Mouse (Mus musculus): ENCODE measurements around the gene Ttc28. TPM values are rescaled to one million over a fixed set of nuclear protein-coding genes. Genes with fewer than 3 reads are reported as not detected.

Gene Ttc28
- total and polyA plus RNA-seq, 3 experiments, result 1.1 to 1.8 TPM; not detected in 1

DNA sequence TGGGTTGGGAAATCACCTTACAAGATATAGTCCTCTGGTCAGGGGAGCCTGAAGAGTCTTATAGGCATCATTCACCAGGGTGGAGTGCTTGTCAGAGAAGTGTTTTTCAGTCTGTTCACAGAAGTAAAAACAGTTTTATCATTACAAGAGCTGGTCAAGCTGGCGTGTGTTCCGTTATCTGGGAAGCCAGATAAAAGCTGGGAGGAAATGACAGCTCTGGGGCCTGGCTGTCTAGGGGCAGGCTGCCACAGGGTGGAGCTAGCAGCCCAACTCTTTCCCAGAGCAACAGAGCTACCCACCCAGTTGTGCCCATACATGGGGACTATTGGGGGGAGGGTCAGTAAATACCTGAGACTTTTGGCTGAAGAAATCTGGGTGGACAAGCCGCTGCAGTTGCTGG is 43.6 kb upstream of the Ttc28 start:
- peak overlapping the region; percentile 58 to 82 for H3K4me3 ChIP-seq (ENCODE audit: control insufficient read depth in 1 of 2, insufficient read depth in 1 of 2, low read depth in 2 of 2, low read length in 2 of 2)
- peak overlapping the region; percentile 94 for H3K27ac ChIP-seq (ENCODE audit: control insufficient read depth, low read depth, low read length)
- H3K9ac ChIP-seq (ENCODE audit: control insufficient read depth, low read depth, low read length, poor library complexity, severe bottlenecking), result peak overlapping the region; percentile 73
- DNase-seq (ENCODE audit: low read depth, low spot score), result peak; percentile 95
- no peaks in the 10 kb centered on the region for H3K27me3 ChIP-seq (ENCODE audit: control insufficient read depth in 1 of 2, insufficient read depth in 2 of 2, low read length in 2 of 2)
- H3K79me2 ChIP-seq (ENCODE audit: control insufficient read depth, insufficient read depth, low read length, poor library complexity), result peaks cover 14% of the 10 kb centered on the region
- H3K9me3 ChIP-seq (replicated peaks; ENCODE audit: insufficient read depth, low read length), result no peaks in the 10 kb centered on the region
- H3K36me3 ChIP-seq (ENCODE audit: control insufficient read depth in 1 of 2, insufficient read depth in 2 of 2, low read length in 2 of 2), result peaks cover 0 to 26% of the 10 kb centered on the region in 2 experiments; a peak in 2 of 4 replicates
- peaks cover 6 to 16% of the 10 kb centered on the region in 2 experiments for H3K4me1 ChIP-seq (ENCODE audit: control insufficient read depth in 1 of 2, insufficient read depth in 2 of 2, low read length in 2 of 2)
- TF ChIP-seq CHD1 (IDR thresholded peaks at IDR 0.05; ENCODE audit: low read depth, low read length) (no peak), MYC (IDR thresholded peaks at IDR 0.05; ENCODE audit: low read depth, low read length) (peak; percentile 53; the same call in 1 of the 2 replicates), MAFK (IDR thresholded peaks at IDR 0.05; ENCODE audit: borderline replicate concordance, low read depth, low read length) (peak; percentile 61; the same call in 1 of the 2 replicates), KAT2A (conservative IDR thresholded peaks at IDR 0.05; ENCODE audit: low read depth, low read length) (0 out of 2 replicates have a peak, but pooled peaks have one; percentile 32), MXI1 (IDR thresholded peaks at IDR 0.05; ENCODE audit: low read depth, low read length) (peak; percentile 84), CHD2 (IDR thresholded peaks at IDR 0.05; ENCODE audit: low read length) (peak; percentile 44; the same call in 1 of the 2 replicates), MAX (IDR thresholded peaks at IDR 0.05; ENCODE audit: low read length) (peak; percentile 63), NRF1 (IDR thresholded peaks at IDR 0.05; ENCODE audit: insufficient read depth, low read depth, low read length, poor library complexity, severe bottlenecking) (no peak), MAZ (IDR thresholded peaks at IDR 0.05; ENCODE audit: low read depth, low read length) (peak; percentile 93; the same call in 1 of the 2 replicates), ELF1 (IDR thresholded peaks at IDR 0.05; ENCODE audit: low read depth, low read length) (peak; percentile 51; the same call in 1 of the 2 replicates), CTCF (IDR thresholded peaks at IDR 0.05 in 2 of 3, conservative IDR thresholded peaks at IDR 0.05 in 1 of 3; ENCODE audit: control insufficient read depth in 1 of 3, insufficient read depth in 1 of 3, low read depth in 2 of 3, low read length in 3 of 3, poor library complexity in 1 of 3, severe bottlenecking in 1 of 3) (peak; percentile 43 to 75 (median 73)), ZNF384 (IDR thresholded peaks at IDR 0.05; ENCODE audit: low read depth, low read length) (peak; percentile 66; the same call in 1 of the 2 replicates), ZC3H11A (IDR thresholded peaks at IDR 0.05; ENCODE audit: low read depth, low read length) (0 out of 2 replicates have a peak, but pooled peaks have one; percentile 20), BHLHE40 (IDR thresholded peaks at IDR 0.05; ENCODE audit: borderline replicate concordance, low read depth, low read length) (peak; percentile 78), POLR2A (IDR thresholded peaks at IDR 0.05; ENCODE audit: control insufficient read depth in 1 of 2, insufficient read depth in 1 of 2, low read depth in 1 of 2, low read length in 2 of 2, poor library complexity in 1 of 2) (peak; percentile 31 to 59; a peak in 3 of 4 replicates), TBP (IDR thresholded peaks at IDR 0.05; ENCODE audit: low read depth, low read length) (0 out of 2 replicates have a peak, but pooled peaks have one; percentile 10), TCF12 (IDR thresholded peaks at IDR 0.05; ENCODE audit: low read depth, low read length) (peak; percentile 99), POLR2AphosphoS2 (IDR thresholded peaks at IDR 0.05; ENCODE audit: low read length) (no peak), RCOR1 (IDR thresholded peaks at IDR 0.05; ENCODE audit: low read depth, low read length) (peak; percentile 93), GABPA (IDR thresholded peaks at IDR 0.05; ENCODE audit: low read depth, low read length) (no peak), MEF2A (IDR thresholded peaks at IDR 0.05; ENCODE audit: extremely low read depth, insufficient replicate concordance, low read depth, low read length, poor library complexity, severe bottlenecking) (peak; percentile 46; the same call in 1 of the 2 replicates), SIN3A (IDR thresholded peaks at IDR 0.05; ENCODE audit: low read length) (peak; percentile 98), MYB (IDR thresholded peaks at IDR 0.05; ENCODE audit: low read depth, low read length) (peak; percentile 96), HCFC1 (IDR thresholded peaks at IDR 0.05; ENCODE audit: low read depth, low read length) (peak; percentile 71), NELFE (IDR thresholded peaks at IDR 0.05; ENCODE audit: low read depth, low read length) (peak; percentile 58), ZMIZ1 (IDR thresholded peaks at IDR 0.05; ENCODE audit: low read depth, low read length) (peak; percentile 88), TAL1 (IDR thresholded peaks at IDR 0.05; ENCODE audit: low read length) (peak; percentile 98), USF2 (IDR thresholded peaks at IDR 0.05; ENCODE audit: borderline replicate concordance in 1 of 2, insufficient read depth in 1 of 2, low read depth in 1 of 2, low read length in 2 of 2) (no peak), JUND (IDR thresholded peaks at IDR 0.05; ENCODE audit: low read depth, low read length) (peak; percentile 62; the same call in 1 of the 2 replicates), POLR2AphosphoS5 (IDR thresholded peaks at IDR 0.05; ENCODE audit: borderline replicate concordance, low read depth, low read length) (no peak), UBTF (IDR thresholded peaks at IDR 0.05; ENCODE audit: borderline replicate concordance, insufficient read depth, low read depth, low read length) (no peak), GATA1 (IDR thresholded peaks at IDR 0.05; ENCODE audit: low read depth, low read length) (peak; percentile 99), ETS1 (IDR thresholded peaks at IDR 0.05; ENCODE audit: low read depth, low read length) (peak; percentile 94), EP300 (IDR thresholded peaks at IDR 0.05; ENCODE audit: low read depth in 1 of 2, low read length in 2 of 2) (peak; percentile 99), ZKSCAN1 (IDR thresholded peaks at IDR 0.05; ENCODE audit: low read depth, low read length) (peak; percentile 37; the same call in 1 of the 2 replicates), SMC3 (IDR thresholded peaks at IDR 0.05; ENCODE audit: low read depth, low read length) (peak; percentile 48)

All from MEL (cell line).